Mouse (Mus musculus): ENCODE data around the gene Smarcc2. TPM values are rescaled to one million over a fixed set of nuclear protein-coding genes. Genes with fewer than 3 reads are reported as not detected.
"Not testable (repeated sequence)": the region's sequence is repeated elsewhere in the genome, so short reads cannot be mapped to it uniquely, and the experiment has no call there.

Smarcc2 gene
- polyA plus RNA-seq, 1 experiment from 2014 or later = 209 TPM

- Histone ChIP-seq H3K27ac (no peak overlapping the region), H3K4me1 (peaks cover 32% of the 10 kb centered on the region), H3K4me3 (no peak overlapping the region), H3K36me3 (replicated peaks) (peaks cover under 1% of the 10 kb centered on the region; the same call in 1 of the 2 replicates), H3K9me3 (no peaks in the 10 kb centered on the region), H3K4me2 (no peak overlapping the region), H3K27me3 (replicated peaks) (no peaks in the 10 kb centered on the region), H3K9ac (no peak overlapping the region)
- no peak for ATAC-seq (replicated peaks)
- WGBS = 22% methylated on average over 6 of the region's 6 CpGs
These were observed 37.5 kb downstream of the Smarcc2 start for GRCm38 (mm10) chr10:128496509-128497077.

GRCm38 (mm10) chr10:128497134-128497737, 38.2 kb downstream of the Smarcc2 start:
- Histone ChIP-seq H3K4me1 (peaks cover 25% of the 10 kb centered on the region), H3K4me3 (no peak overlapping the region), H3K27ac (no peak overlapping the region), H3K9ac (no peak overlapping the region), H3K36me3 (replicated peaks) (no peaks in the 10 kb centered on the region), H3K27me3 (replicated peaks) (no peaks in the 10 kb centered on the region), H3K4me2 (no peak overlapping the region), H3K9me3 (no peaks in the 10 kb centered on the region)
- no peak for ATAC-seq (replicated peaks)
- WGBS = 38% methylated on average over 6 of the region's 6 CpGs

GRCm38 (mm10) chr10:128498590-128498989, 39.5 kb downstream of the Smarcc2 start, which contains the start of gene Myl6b:
Gene Myl6b (minus strand): TSS chr10:128498685.
- WGBS = under 1% methylated on average over 27 of the region's 27 CpGs
- Histone ChIP-seq H3K9ac (peak within 1 kb of the TSS; percentile 43), H3K27me3 (replicated peaks) (no peaks in the 10 kb centered on the region), H3K9me3 (no peaks in the 10 kb centered on the region), H3K36me3 (replicated peaks) (no peaks in the 10 kb centered on the region), H3K4me2 (peak within 1 kb of the TSS; percentile 83), H3K4me1 (peaks cover 21% of the 10 kb centered on the region), H3K4me3 (peak within 1 kb of the TSS; percentile 77), H3K27ac (peak within 1 kb of the TSS; percentile 72)
- ATAC-seq (replicated peaks) = peak; percentile 80

GRCm38 (mm10) chr10:128499116-128499671, 40.1 kb downstream of the Smarcc2 start:
- 1% methylated on average over 21 of the region's 21 CpGs for WGBS
- peak overlapping the region; percentile 43 for H3K9ac ChIP-seq
- H3K4me1 ChIP-seq = peaks cover 21% of the 10 kb centered on the region
- H3K27me3 ChIP-seq (replicated peaks) = no peaks in the 10 kb centered on the region
- H3K36me3 ChIP-seq (replicated peaks) = no peaks in the 10 kb centered on the region
- peak overlapping the region; percentile 83 for H3K4me2 ChIP-seq
- peak; percentile 19 for ATAC-seq (replicated peaks)
- H3K27ac ChIP-seq = peak overlapping the region; percentile 72
- H3K4me3 ChIP-seq = peak overlapping the region; percentile 77
- no peaks in the 10 kb centered on the region for H3K9me3 ChIP-seq

GRCm38 (mm10) chr10:128502341-128502740, 43.3 kb downstream of the Smarcc2 start:
- Histone ChIP-seq H3K4me1 (peaks cover 13% of the 10 kb centered on the region), H3K27ac (no peak overlapping the region), H3K9ac (no peak overlapping the region), H3K9me3 (no peaks in the 10 kb centered on the region), H3K27me3 (replicated peaks) (no peaks in the 10 kb centered on the region), H3K36me3 (replicated peaks) (no peaks in the 10 kb centered on the region), H3K4me2 (no peak overlapping the region), H3K4me3 (no peak overlapping the region)
- WGBS = 82% methylated on average over 5 of the region's 5 CpGs
- ATAC-seq (replicated peaks) = no peak

- no peaks in the 10 kb centered on the region for H3K27me3 ChIP-seq (replicated peaks)
- no peak overlapping the region for H3K4me2 ChIP-seq
- H3K27ac ChIP-seq = no peak overlapping the region
- peaks cover 7% of the 10 kb centered on the region for H3K4me1 ChIP-seq
- H3K9ac ChIP-seq = no peak overlapping the region
- WGBS = 74% methylated on average over 8 of the region's 8 CpGs
- H3K36me3 ChIP-seq (replicated peaks) = no peaks in the 10 kb centered on the region
- H3K9me3 ChIP-seq = no peaks in the 10 kb centered on the region
- ATAC-seq (replicated peaks) = no peak
- no peak overlapping the region for H3K4me3 ChIP-seq
These were observed 44.5 kb downstream of the Smarcc2 start for GRCm38 (mm10) chr10:128503532-128503931.

GRCm38 (mm10) chr10:128504012-128504411, 45.0 kb downstream of the Smarcc2 start:
- Histone ChIP-seq H3K9me3 (no peaks in the 10 kb centered on the region), H3K27ac (no peak overlapping the region), H3K4me2 (no peak overlapping the region), H3K4me3 (no peak overlapping the region), H3K27me3 (replicated peaks) (no peaks in the 10 kb centered on the region), H3K4me1 (peaks cover 7% of the 10 kb centered on the region), H3K9ac (no peak overlapping the region), H3K36me3 (replicated peaks) (no peaks in the 10 kb centered on the region)
- no peak for ATAC-seq (replicated peaks)
- WGBS = 96% methylated on average over 3 of the region's 3 CpGs

- Histone ChIP-seq H3K27ac (no peak overlapping the region), H3K36me3 (replicated peaks) (no peaks in the 10 kb centered on the region), H3K4me3 (no peak overlapping the region), H3K27me3 (replicated peaks) (no peaks in the 10 kb centered on the region), H3K4me2 (no peak overlapping the region), H3K4me1 (no peaks in the 10 kb centered on the region), H3K9ac (no peak overlapping the region), H3K9me3 (no peaks in the 10 kb centered on the region)
- ATAC-seq (replicated peaks) = no peak
- WGBS = 83% methylated on average over 9 of the region's 9 CpGs
These were observed 45.8 kb downstream of the Smarcc2 start for GRCm38 (mm10) chr10:128504641-128505370.

- not testable (repeated sequence) for H3K9ac ChIP-seq; H3K36me3 ChIP-seq (replicated peaks); H3K4me3 ChIP-seq; ATAC-seq (replicated peaks); H3K4me2 ChIP-seq; H3K9me3 ChIP-seq; H3K27ac ChIP-seq; H3K27me3 ChIP-seq (replicated peaks); H3K4me1 ChIP-seq
- WGBS = 83% methylated on average over 5 of the region's 5 CpGs
These were observed 46.3 kb downstream of the Smarcc2 start for GRCm38 (mm10) chr10:128505371-128505667.

GRCm38 (mm10) chr10:128505974-128506373, 46.9 kb downstream of the Smarcc2 start:
- WGBS = 96% methylated on average over 14 of the region's 14 CpGs
- Histone ChIP-seq H3K27ac (no peak overlapping the region), H3K27me3 (replicated peaks) (no peaks in the 10 kb centered on the region), H3K36me3 (replicated peaks) (no peaks in the 10 kb centered on the region), H3K4me3 (no peak overlapping the region), H3K9me3 (no peaks in the 10 kb centered on the region), H3K4me1 (no peaks in the 10 kb centered on the region), H3K4me2 (no peak overlapping the region), H3K9ac (no peak overlapping the region)
- no peak for ATAC-seq (replicated peaks)

- Histone ChIP-seq H3K4me2 (no peak overlapping the region), H3K27ac (no peak overlapping the region), H3K4me1 (no peaks in the 10 kb centered on the region), H3K9ac (no peak overlapping the region), H3K4me3 (no peak overlapping the region), H3K9me3 (no peaks in the 10 kb centered on the region), H3K27me3 (replicated peaks) (no peaks in the 10 kb centered on the region), H3K36me3 (replicated peaks) (no peaks in the 10 kb centered on the region)
- ATAC-seq (replicated peaks) = no peak
- 84% methylated on average over 9 of the region's 9 CpGs for WGBS
These were observed 49.2 kb downstream of the Smarcc2 start for GRCm38 (mm10) chr10:128508260-128508659.

GRCm38 (mm10) chr10:128509203-128509602, 50.2 kb downstream of the Smarcc2 start:
- H3K4me1 ChIP-seq = no peaks in the 10 kb centered on the region
- no peak for ATAC-seq (replicated peaks)
- H3K4me3 ChIP-seq = no peak overlapping the region
- H3K4me2 ChIP-seq = no peak overlapping the region
- 88% methylated on average over 9 of the region's 9 CpGs for WGBS
- H3K27ac ChIP-seq = no peak overlapping the region
- no peaks in the 10 kb centered on the region for H3K36me3 ChIP-seq (replicated peaks)
- no peak overlapping the region for H3K9ac ChIP-seq
- no peaks in the 10 kb centered on the region for H3K27me3 ChIP-seq (replicated peaks)
- no peaks in the 10 kb centered on the region for H3K9me3 ChIP-seq

Data from midbrain, embryonic 15.5 days (tissue).